Mouse (Mus musculus): Measurements from ENCODE around the gene Tssk2.

Gene Tssk2

DNA sequence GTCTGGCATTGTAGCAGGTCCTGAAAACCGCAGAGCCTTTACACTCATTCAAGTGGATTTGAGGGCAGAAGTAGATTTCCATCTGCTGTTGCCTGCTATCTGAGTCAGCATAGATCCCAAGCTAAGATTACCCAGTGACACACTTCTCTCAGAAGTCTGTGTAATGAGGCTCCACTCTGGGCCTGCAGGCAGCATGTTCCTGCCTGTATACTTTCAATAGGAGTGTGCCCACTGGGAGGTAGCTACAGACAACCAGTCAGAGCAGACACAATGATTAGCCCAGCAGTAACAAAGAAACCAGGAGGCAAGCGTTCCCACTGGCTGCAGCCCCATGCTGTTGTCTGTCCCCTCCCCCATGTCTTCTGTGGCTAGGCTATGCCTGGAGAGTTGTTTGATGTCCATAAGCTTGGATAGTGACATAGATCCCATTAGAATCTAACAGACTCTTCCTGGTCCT is 51.0 kb downstream of the Tssk2 start:
- no peak for DNase-seq (ENCODE audit: low read depth)
